Mouse (Mus musculus): ENCODE measurements at regions not wholly inside any gene's neighbourhood (a gene's known extent, or its start where the extent isn't known, plus 50 kb on each side); places are given as distances from the start of the nearest gene placed in this dataset.

DNA sequence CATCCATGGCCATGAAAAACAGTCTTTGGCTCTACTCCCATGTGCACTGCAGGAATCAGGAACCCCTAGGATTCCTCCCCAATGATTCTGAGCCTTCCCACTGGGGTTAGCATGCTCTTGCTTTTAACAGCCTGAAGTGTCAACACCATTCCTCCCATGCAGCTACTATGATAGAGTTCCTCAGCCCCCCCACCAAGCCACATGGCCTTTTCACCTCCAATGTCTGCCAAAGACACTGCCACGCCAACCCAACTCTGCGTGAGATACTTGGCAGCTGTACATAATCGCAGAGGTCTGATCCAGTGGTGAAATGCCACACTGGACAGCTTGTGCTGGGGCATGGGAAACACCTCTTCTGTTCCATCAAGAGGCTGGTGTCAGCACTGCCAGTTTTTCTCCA is 128.6 kb upstream of the H2al1a start:
- DNase-seq = no peak

DNA sequence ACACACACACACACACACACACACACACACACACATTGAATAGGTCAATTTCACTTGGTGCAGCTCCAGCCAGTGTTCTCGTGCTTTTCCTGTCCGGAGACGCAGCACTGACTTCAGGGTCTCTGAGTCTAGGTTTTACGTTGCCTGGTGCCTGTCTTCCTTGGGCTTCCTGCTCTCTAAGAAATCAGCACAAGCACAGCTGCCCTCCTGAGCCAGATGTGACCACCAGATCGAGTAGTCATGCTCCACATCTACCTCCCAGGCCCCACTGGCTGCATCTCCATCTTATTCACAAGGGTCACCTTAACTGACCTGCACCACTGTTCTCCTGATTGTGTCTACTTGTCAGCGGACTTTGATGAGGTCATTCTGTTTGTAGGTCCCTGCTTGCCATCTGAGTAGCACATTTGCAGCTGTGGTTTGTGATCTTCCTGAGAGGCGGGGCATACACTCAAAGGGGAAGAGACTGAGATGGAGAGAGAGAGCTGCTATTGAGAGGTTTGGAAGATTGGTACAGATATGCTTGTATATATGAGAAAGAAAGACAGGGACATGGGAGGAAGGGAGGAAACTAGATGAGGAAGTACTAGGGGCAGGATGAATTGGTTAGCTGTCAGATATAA is 118.8 kb upstream of the H2al1a start:
- DNase-seq = no peak

GRCm38 (mm10) chrX:11181855-11182254 is 117.2 kb upstream of the H2al1a start:
- no peak for DNase-seq

- no peak for DNase-seq
These were observed 108.2 kb upstream of the H2al1a start for GRCm38 (mm10) chrX:11190851-11191250.

DNA sequence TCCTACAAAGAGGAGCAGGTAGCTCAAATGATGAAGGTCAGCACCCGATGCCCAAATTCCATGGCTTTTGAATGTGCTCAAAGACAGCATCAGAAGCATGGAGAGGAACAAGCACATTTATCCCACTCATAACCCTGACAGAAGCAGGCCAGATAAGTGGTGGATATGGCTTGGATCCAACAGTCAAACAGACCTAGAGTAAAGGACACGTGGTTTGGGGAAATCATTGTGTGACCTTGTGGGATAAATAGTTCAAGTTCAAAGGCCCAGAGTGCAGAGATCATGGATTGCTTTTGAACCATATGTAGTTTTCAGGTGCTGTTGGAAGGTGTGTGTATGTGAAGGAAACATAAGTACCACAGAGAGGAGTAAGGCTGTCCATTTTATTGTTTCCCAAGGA is 94.9 kb upstream of the H2al1a start:
- DNase-seq = no peak

GRCm38 (mm10) chrX:11209895-11210294 is 89.2 kb upstream of the H2al1a start:
- no peak for DNase-seq

- no peak for DNase-seq
These were observed 86.2 kb upstream of the H2al1a start for GRCm38 (mm10) chrX:11212811-11213210.

- DNase-seq = peak; percentile 0 to 13
These were observed 85.6 kb upstream of the H2al1a start for GRCm38 (mm10) chrX:11213492-11213891.

- no peak for DNase-seq
These were observed 60.0 kb upstream of the H2al1a start for GRCm38 (mm10) chrX:11239066-11239465.

DNA sequence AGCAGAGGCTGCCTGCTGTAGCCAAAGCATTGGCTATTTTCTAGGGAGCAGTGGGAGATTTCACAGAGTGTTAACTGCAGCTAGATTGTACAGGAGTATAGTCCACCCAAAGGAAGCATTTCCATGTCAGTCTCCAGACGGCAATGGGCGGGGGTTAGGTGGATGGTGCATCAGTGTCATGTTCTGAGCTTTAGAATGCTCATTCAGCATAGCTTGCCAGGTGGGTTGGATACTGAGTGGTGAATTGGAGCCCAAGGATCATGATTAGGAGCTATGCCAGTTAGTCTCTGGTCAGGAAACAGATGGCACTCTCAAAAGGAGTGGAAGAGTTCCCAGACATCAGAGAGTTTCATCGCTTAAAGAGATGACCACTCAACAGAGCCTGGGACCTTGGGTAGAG is 53.5 kb upstream of the H2al1a start:
- DNase-seq = no peak

Measured in thymus, adult 18-20 months (tissue).